Mouse (Mus musculus): ENCODE results near the gene Lpin1.

DNA sequence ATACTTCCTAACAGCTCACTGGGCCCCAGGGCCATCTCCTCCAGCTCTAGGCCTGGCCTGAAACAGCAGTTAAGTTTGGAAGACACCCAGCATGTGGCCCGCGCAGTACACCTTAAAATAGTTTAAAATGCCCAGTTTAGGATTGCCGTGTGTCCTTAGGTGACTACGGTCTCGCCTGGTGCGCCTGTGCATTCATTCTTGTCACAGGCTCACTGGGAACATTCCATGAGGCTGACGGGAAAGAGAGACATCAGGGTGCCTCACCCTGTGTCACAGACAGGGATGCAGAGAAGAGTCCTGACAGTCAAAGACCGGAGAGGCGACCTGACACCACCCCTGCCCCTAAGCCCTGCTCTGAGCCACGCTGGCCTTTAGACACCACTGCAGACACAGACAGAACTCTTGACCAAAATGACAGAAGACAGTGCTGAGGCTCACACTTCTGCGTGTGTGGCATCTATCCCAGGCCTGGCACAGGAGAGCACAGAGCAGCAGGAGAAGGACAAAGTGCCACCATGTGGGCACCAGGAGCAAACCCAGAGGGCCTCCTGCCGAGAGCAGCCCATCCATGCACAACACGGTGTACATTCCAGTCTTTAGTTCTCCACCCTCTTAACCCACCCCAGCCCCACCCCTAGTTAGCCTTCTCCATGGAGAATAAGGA is 58.5 kb downstream of the Lpin1 start:
- no peak for TF ChIP-seq USF1 (IDR thresholded peaks at IDR 0.05; ENCODE audit: low read depth)
- TF ChIP-seq CTCF (IDR thresholded peaks at IDR 0.05; ENCODE audit: control insufficient read depth, insufficient read depth, insufficient read length) = no peak
- TF ChIP-seq MAX (IDR thresholded peaks at IDR 0.05) = no peak
- no peak for TF ChIP-seq MYOD1 (IDR thresholded peaks at IDR 0.05; ENCODE audit: control insufficient read depth, insufficient read length, low read depth)
- no peak for TF ChIP-seq CEBPB (IDR thresholded peaks at IDR 0.05; ENCODE audit: low read depth)
- no peak for TF ChIP-seq MYOG (IDR thresholded peaks at IDR 0.05; ENCODE audit: control insufficient read depth, extremely low read depth, insufficient read length)

Data from C2C12 (cell line).